Mouse (Mus musculus) heart, embryonic 16.5 days (tissue): ENCODE measurements at regions not wholly inside any gene's neighbourhood (a gene's known extent, or its start where the extent isn't known, plus 50 kb on each side); places are given as distances from the start of the nearest gene placed in this dataset.

Experiments used
- ATAC-seq: fragments of 200-750 bp; cut with Nextera tagmentation; replicated peaks from 2 replicates; pipeline ENCODE4 v1.8.0; 2017; ENCODE audit warnings: moderate number of reproducible peaks; ENCODE audit not compliant: insufficient read depth, low FRiP score; ENCODE audit errors: extremely low read depth
- H3K27ac ChIP-seq: fragments of 300-500 bp; sonication (generic); 2 replicates; pipeline ENCODE4 v1.5.1; 2014; ENCODE audit warnings: mild to moderate bottlenecking, low read length, control low read depth, moderate library complexity
- H3K27me3 ChIP-seq: fragments of 300-500 bp; sonication (generic); 2 replicates; pipeline ENCODE4 v1.6.1; 2014; ENCODE audit warnings: low read length, mixed read lengths; ENCODE audit not compliant: control insufficient read depth, insufficient read depth
- H3K36me3 ChIP-seq: fragments of 300-500 bp; sonication (generic); 2 replicates; pipeline ENCODE4 v1.6.1; 2014; ENCODE audit not compliant: control insufficient read depth, insufficient read depth
- H3K4me1 ChIP-seq: fragments of 300-500 bp; sonication (generic); 2 replicates; pipeline ENCODE4 v1.6.1; 2014; ENCODE audit warnings: low read length, mixed read lengths; ENCODE audit not compliant: control insufficient read depth, insufficient read depth
- H3K4me2 ChIP-seq: fragments of 300-500 bp; sonication (generic); 2 replicates; pipeline ENCODE4 v1.6.1; 2014; ENCODE audit warnings: low read depth, mild to moderate bottlenecking, control low read depth, low read length
- H3K4me3 ChIP-seq: fragments of 300-500 bp; sonication (generic); 2 replicates; pipeline ENCODE4 v1.5.1; 2014; ENCODE audit warnings: mild to moderate bottlenecking, control low read depth, low read length
- H3K9ac ChIP-seq: fragments of 300-500 bp; sonication (generic); 2 replicates; pipeline ENCODE4 v1.6.1; 2014; ENCODE audit warnings: low read length, control low read depth
- H3K9me3 ChIP-seq: fragments of 300-500 bp; sonication (generic); replicated peaks from 2 replicates; pipeline ENCODE4 v1.6.1; 2016; ENCODE audit warnings: low read length; ENCODE audit not compliant: control insufficient read depth
- WGBS: fragments of 180-500 bp; shearing (Covaris S2); extraction: QIAGEN DNeasy Blood & Tissue Kit; methylation state at CpG from one replicate; pipeline ENCODE4 v1.1.7; 2014; 5-methylcytosine and 5-hydroxymethylcytosine counted together

DNA sequence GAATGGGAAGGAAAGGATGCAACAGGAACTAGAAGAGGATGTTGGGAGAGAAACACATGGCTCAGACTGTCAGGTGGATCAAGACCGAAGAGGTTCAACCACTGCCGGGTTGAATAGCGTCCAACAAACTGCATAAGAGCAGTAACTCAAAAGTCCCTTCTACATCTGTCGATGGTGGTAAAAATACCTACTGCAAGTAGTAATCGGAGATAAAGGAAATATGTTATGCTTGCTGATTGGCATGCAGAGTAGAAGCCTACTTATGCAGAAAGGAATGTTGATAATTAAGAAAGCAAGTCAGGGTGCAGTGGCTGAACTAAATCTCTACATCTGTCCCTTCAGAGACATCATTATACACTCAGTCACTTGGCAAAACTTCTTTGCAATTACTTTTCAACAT lies 330.9 kb upstream of the Actbl2 start:
- Histone ChIP-seq H3K27ac (no peak overlapping the region; the same call in 1 of the 2 replicates), H3K9me3 (no peaks in the 10 kb centered on the region), H3K4me2 (peak overlapping the region; percentile 23; the same call in 1 of the 2 replicates), H3K9ac (no peak overlapping the region), H3K36me3 (no peaks in the 10 kb centered on the region), H3K4me3 (no peak overlapping the region), H3K27me3 (no peaks in the 10 kb centered on the region), H3K4me1 (peaks cover 7% of the 10 kb centered on the region; the same call in 1 of the 2 replicates)
- 40% methylated on average over 5 of the region's 5 CpGs for WGBS
- peak; percentile 32; the same call in 1 of the 2 replicates for ATAC-seq

DNA sequence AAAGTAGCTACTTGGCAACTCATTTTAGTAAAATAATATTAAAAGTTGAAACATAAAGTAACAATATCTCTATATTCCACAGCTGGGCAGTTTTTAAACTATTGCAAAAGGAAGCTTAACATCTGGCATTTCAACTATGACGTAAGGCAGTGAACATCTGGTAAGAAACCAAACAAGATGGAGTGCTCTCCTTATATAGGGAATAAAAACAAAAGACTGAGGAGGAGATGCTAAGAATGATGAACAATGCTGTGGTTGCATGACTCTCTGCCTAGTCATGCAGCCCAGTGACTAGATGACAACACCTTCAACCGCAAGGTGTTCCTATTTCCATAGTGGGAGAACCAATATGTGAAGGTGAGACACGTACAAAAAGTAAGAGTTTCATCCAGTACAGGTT lies 329.9 kb upstream of the Actbl2 start:
- H3K4me3 ChIP-seq: no peak overlapping the region
- no peak for ATAC-seq
- H3K4me2 ChIP-seq: no peak overlapping the region
- no peak overlapping the region for H3K9ac ChIP-seq
- H3K27ac ChIP-seq: no peak overlapping the region
- 87% methylated on average over 3 of the region's 3 CpGs for WGBS
- H3K4me1 ChIP-seq: peaks cover 12% of the 10 kb centered on the region
- H3K9me3 ChIP-seq: no peaks in the 10 kb centered on the region
- no peaks in the 10 kb centered on the region for H3K36me3 ChIP-seq
- H3K27me3 ChIP-seq: no peaks in the 10 kb centered on the region

DNA sequence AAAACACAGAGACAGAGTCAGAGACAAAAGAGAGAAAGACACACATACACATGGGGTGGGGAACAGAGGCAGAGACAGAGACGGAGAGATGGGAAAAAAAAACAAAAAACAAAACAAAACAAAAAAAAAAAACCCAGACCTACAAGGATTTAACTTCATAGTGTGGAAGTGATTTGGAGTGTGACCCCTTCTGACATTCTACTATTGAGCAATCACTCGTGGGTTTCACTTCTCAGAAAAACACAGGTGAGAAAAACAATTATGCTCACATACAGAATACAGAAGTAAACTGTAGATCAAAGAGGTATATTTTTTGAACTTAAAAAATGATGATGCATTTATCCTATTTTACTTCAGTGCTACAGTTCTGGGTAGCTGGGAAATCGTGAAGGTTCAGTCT lies 326.7 kb upstream of the Actbl2 start:
- no peaks in the 10 kb centered on the region for H3K27me3 ChIP-seq
- no peak for ATAC-seq
- H3K9me3 ChIP-seq: no peaks in the 10 kb centered on the region
- WGBS: 77% methylated on average over 3 of the region's 3 CpGs
- H3K36me3 ChIP-seq: no peaks in the 10 kb centered on the region
- H3K4me2 ChIP-seq: no peak overlapping the region
- no peak overlapping the region for H3K9ac ChIP-seq
- H3K27ac ChIP-seq: no peak overlapping the region
- H3K4me1 ChIP-seq: peaks cover 12% of the 10 kb centered on the region
- no peak overlapping the region for H3K4me3 ChIP-seq

DNA sequence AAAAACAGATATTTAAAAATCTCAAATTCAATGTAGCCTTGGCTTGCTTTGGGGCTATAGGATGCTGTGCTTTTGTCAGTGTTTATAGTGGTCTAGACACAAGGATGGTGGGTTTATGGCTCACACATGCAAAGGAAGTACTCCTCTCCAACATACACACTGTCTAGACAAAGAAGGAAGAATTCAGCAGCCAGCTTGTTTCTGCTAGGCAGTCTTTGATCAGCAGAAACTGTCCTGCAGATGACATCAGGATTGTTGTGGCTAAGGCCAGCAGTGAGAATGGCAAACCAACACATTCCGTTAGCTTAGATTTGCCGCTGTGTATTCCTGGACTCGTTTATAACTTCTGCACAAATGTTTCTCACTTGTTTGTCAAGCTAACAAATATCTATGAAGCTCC lies 325.9 kb upstream of the Actbl2 start:
- H3K4me2 ChIP-seq: no peak overlapping the region
- H3K4me1 ChIP-seq: peaks cover 10% of the 10 kb centered on the region
- H3K27ac ChIP-seq: peak overlapping the region; percentile 12
- H3K36me3 ChIP-seq: no peaks in the 10 kb centered on the region
- H3K9me3 ChIP-seq: no peaks in the 10 kb centered on the region
- no peaks in the 10 kb centered on the region for H3K27me3 ChIP-seq
- H3K9ac ChIP-seq: no peak overlapping the region
- ATAC-seq: no peak
- no peak overlapping the region for H3K4me3 ChIP-seq
- WGBS: 74% methylated on average over 3 of the region's 3 CpGs

DNA sequence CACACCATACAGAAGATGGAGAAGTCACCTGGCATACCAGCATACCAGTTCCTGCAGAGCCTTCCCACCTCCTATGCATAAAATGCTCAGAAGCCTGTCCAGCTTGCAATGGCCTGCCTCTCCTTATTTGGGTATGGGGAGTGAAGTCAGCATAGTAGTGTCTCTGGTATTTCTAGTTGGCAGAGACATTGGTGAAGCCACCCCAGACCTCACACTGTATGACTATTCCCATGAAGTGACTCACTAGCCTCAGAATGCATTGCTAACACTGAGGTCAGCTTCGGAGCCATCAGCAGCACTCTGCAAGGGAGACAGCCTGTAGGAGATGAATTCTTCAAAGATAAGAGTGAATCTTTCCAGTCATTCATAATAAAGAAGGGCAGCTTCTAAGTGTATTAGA lies 325.2 kb upstream of the Actbl2 start:
- Histone ChIP-seq H3K4me1 (peaks cover 7% of the 10 kb centered on the region), H3K36me3 (no peaks in the 10 kb centered on the region), H3K4me2 (no peak overlapping the region), H3K4me3 (no peak overlapping the region), H3K9ac (no peak overlapping the region), H3K27ac (peak overlapping the region; percentile 12), H3K27me3 (no peaks in the 10 kb centered on the region), H3K9me3 (no peaks in the 10 kb centered on the region)
- WGBS: 28% methylated on average over 1 of the region's 1 CpGs
- ATAC-seq: peak; percentile 98

DNA sequence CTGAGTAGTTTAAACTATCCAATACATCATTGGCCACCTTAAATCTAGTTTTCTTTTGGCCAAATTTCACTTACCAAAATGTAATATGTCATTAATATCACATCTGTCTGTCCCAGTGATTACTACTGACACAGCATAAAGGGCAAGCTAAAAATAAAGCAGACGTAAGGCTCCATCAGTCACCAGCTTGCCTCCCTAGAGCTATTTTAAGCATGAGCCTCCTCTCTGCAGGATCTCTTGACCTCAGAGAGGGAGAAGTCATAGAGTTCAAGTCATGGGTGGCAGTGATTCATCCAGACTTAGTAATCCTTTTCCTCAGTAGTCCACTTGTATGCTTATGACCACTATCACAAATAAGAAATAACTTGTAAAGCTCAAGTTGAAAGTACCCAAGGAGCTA lies 313.2 kb upstream of the Actbl2 start:
- 40% methylated on average over 1 of the region's 1 CpGs for WGBS
- peak; percentile 86 for ATAC-seq

DNA sequence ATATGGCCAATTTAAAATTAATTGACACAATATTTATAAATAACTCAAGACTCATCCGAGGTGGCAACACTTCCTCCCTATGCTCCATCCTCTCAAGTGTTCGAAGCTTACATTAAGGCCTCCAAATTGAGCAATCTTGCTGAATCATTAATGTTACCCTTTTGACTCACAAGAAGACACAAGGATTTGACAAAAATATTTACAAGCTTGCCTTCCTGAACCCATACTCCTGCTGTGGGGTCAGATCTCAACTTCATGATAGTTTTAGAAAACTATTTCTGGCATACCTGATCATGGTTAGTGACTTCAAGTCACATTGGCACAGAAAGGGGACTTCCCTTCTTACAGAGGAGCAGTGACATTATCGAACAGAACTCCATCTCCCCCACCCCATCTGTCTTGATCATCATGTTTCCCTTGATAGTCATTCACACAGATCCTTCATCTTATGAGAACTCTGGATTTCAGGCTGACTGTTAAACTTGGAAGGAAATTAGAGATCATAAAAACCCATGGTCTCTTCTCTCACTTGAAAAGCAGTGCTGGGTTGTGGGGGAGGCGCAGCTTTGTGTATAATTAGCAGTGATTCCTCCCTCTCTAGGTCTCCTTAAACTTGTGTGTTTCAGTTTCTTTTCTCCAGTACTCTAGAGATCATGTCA lies 311.7 kb upstream of the Actbl2 start:
- Histone ChIP-seq H3K4me2 (no peak overlapping the region), H3K27me3 (no peaks in the 10 kb centered on the region), H3K9ac (no peak overlapping the region), H3K36me3 (no peaks in the 10 kb centered on the region), H3K4me1 (0 out of 2 replicates have a peak, but pooled peaks cover 2% of the 10 kb centered on the region), H3K4me3 (no peak overlapping the region), H3K27ac (no peak overlapping the region), H3K9me3 (no peaks in the 10 kb centered on the region)
- no peak for ATAC-seq
- WGBS: 82% methylated on average over 4 of the region's 4 CpGs

More for the DNA sequence above, 313.2 kb upstream of the Actbl2 start:
- H3K36me3 ChIP-seq: no peaks in the 10 kb centered on the region
- H3K4me2 ChIP-seq: no peak overlapping the region
- no peaks in the 10 kb centered on the region for H3K9me3 ChIP-seq
- H3K9ac ChIP-seq: no peak overlapping the region
- 0 out of 2 replicates have a peak, but pooled peaks cover 2% of the 10 kb centered on the region for H3K4me1 ChIP-seq
- peak overlapping the region; percentile 38; the same call in 1 of the 2 replicates for H3K27ac ChIP-seq
- no peaks in the 10 kb centered on the region for H3K27me3 ChIP-seq
- no peak overlapping the region for H3K4me3 ChIP-seq

DNA sequence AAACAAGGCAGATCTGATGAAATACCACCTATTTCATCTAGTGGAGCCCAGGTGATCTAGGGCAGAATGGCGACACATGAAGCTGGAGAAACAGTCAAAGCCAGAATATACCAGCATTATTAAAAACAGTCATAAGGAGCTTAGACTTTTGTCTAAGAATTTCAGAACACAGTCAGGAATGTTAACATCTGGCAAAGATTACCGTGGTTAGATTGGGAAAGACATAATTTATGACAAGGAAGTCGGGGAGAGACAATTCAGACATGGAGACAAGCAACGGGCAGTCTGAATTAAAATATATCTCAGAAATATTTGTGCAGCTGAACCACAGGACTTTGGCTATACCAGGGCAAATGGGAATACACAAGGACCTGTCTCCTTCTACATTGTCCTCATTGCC lies 310.8 kb upstream of the Actbl2 start:
- H3K9ac ChIP-seq: no peak overlapping the region
- no peaks in the 10 kb centered on the region for H3K27me3 ChIP-seq
- 0 out of 2 replicates have a peak, but pooled peaks cover 2% of the 10 kb centered on the region for H3K4me1 ChIP-seq
- H3K4me3 ChIP-seq: no peak overlapping the region
- no peaks in the 10 kb centered on the region for H3K36me3 ChIP-seq
- H3K4me2 ChIP-seq: no peak overlapping the region
- ATAC-seq: no peak
- 70% methylated on average over 4 of the region's 4 CpGs for WGBS
- H3K9me3 ChIP-seq: no peaks in the 10 kb centered on the region
- no peak overlapping the region for H3K27ac ChIP-seq

DNA sequence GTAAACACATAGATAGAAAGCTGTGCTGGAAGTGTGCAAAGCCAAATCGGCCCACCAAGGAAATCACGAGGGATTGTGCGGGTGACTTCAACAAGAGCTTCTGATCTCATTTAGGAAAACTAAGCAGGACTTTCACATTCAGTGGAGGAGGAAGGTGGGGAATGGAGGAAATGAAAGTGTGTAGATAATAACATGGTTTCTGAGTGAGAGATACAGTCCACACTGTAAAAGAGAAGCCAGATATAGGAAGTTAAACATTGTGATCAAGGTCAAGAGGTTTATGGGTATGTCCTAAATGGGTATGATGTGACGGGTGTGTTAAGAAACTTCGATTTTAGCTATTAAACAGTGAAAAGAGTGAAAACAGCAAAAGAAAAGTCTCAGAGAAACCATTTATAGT lies 310.1 kb upstream of the Actbl2 start:
- no peak overlapping the region for H3K9ac ChIP-seq
- no peaks in the 10 kb centered on the region for H3K27me3 ChIP-seq
- no peaks in the 10 kb centered on the region for H3K36me3 ChIP-seq
- H3K4me3 ChIP-seq: no peak overlapping the region
- no peak overlapping the region for H3K27ac ChIP-seq
- ATAC-seq: no peak
- H3K4me1 ChIP-seq: 0 out of 2 replicates have a peak, but pooled peaks cover 2% of the 10 kb centered on the region
- WGBS: 80% methylated on average over 5 of the region's 5 CpGs
- no peak overlapping the region for H3K4me2 ChIP-seq
- no peaks in the 10 kb centered on the region for H3K9me3 ChIP-seq
